Mouse (Mus musculus) ES-Bruce4 (cell line): ENCODE measurements around the gene Ece1. TPM values are rescaled to one million over a fixed set of nuclear protein-coding genes. Genes with fewer than 3 reads are reported as not detected.
A peak's percentile ranks its signal among the peaks of the same experiment; 100 is the strongest.

Experiments
- H3K27ac ChIP-seq: 2 replicates; pipeline ENCODE4 v1.5.1; 2012; ENCODE audit warnings: low read length, inconsistent platforms; ENCODE audit not compliant: insufficient read depth
- H3K27me3 ChIP-seq: 2 replicates; pipeline ENCODE4 v1.6.1; 2012; ENCODE audit warnings: mild to moderate bottlenecking, low read length, inconsistent platforms; ENCODE audit not compliant: control insufficient read depth, poor library complexity, insufficient read depth, severe bottlenecking
- H3K36me3 ChIP-seq: 2 replicates; pipeline ENCODE4 v1.6.1; 2012; ENCODE audit warnings: inconsistent platforms, mild to moderate bottlenecking, low read length, moderate library complexity; ENCODE audit not compliant: control insufficient read depth, poor library complexity, insufficient read depth, severe bottlenecking
- H3K4me1 ChIP-seq: one replicate; pipeline ENCODE4 v1.8.1; 2011; ENCODE audit warnings: low read length; ENCODE audit not compliant: control insufficient read depth, insufficient read depth
- H3K4me3 ChIP-seq: 2 replicates; pipeline ENCODE4 v1.5.1; 2011; ENCODE audit warnings: low read depth, mild to moderate bottlenecking, low read length
- H3K9ac ChIP-seq: 2 replicates; pipeline ENCODE4 v1.6.1; 2012; ENCODE audit warnings: low read depth, mild to moderate bottlenecking, inconsistent platforms; ENCODE audit not compliant: poor library complexity, severe bottlenecking
- H3K9me3 ChIP-seq: replicated peaks from 2 replicates; pipeline ENCODE4 v1.6.1; 2012; ENCODE audit warnings: mild to moderate bottlenecking, low read length, inconsistent platforms; ENCODE audit not compliant: control insufficient read depth, poor library complexity, insufficient read depth, severe bottlenecking
- CTCF ChIP-seq: IDR thresholded peaks from one replicate; pipeline ENCODE4 v1.8.1; 2011; ENCODE audit warnings: low read depth, low read length
- EP300 ChIP-seq: IDR thresholded peaks from 2 replicates; pipeline ENCODE4 v1.6.1; 2011; ENCODE audit warnings: low read depth, low read length; ENCODE audit not compliant: insufficient read depth
- POLR2A ChIP-seq: IDR thresholded peaks from one replicate; pipeline ENCODE4 v1.8.1; 2011; ENCODE audit warnings: low read length; ENCODE audit not compliant: insufficient read depth
- polyA plus RNA-seq: library from polyadenylated mRNA; stranded (reverse); fragments of >200 nt; gene quantifications from 2 replicates; pipeline ENCODE4 v1.2.4, GENCODE M21; 2011; ENCODE audit warnings: low read depth; ENCODE audit not compliant: missing spikeins, insufficient read depth, insufficient read length

Gene Ece1
- polyA plus RNA-seq, 1 experiment, result 28.3 TPM

- Histone ChIP-seq H3K9ac (no peak overlapping the region), H3K4me3 (no peak overlapping the region), H3K9me3 (no peaks in the 10 kb centered on the region), H3K4me1 (peaks cover 2% of the 10 kb centered on the region), H3K27ac (no peak overlapping the region), H3K36me3 (no peaks in the 10 kb centered on the region), H3K27me3 (no peaks in the 10 kb centered on the region)
- TF ChIP-seq POLR2A, result no peak
- no peak for TF ChIP-seq EP300
- no peak for TF ChIP-seq CTCF
Measured at GRCm38 (mm10) chr4:137867225-137867624, 5.2 kb downstream of the Ece1 start.

DNA sequence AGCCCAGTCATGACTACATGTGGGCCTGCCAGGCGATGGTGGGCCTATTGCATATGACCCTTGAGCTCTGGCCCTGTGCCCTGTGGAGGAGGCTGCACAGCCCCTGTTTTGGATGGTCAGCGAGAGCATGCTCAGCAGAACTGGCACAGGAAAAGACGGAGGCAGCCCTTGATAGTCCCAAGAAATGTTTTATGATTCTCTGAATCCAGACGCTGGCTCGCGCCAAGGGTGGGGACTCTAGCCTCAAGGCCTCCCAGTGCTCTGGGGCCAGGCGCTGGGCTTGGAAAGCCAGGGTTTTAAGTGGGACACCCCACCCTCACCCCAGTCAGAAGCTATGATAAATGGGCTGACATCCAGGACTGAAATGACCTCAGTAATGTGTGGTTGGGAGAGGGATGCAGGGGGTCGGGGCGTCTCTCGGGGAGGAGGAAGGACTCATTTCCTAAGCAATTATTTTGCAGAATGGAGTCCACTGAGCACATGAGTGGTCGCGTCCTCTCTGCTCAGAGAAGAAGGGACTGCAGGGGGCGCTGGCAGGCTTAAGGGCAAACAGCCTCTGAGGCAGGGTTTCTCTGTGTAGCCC, 5.7 kb downstream of the Ece1 start:
- TF ChIP-seq EP300 (no peak), CTCF (peak; percentile 38)
- Histone ChIP-seq H3K27me3 (no peaks in the 10 kb centered on the region), H3K4me1 (peaks cover 2% of the 10 kb centered on the region), H3K9ac (no peak overlapping the region), H3K9me3 (no peaks in the 10 kb centered on the region), H3K36me3 (no peaks in the 10 kb centered on the region), H3K4me3 (no peak overlapping the region), H3K27ac (no peak overlapping the region)

GRCm38 (mm10) chr4:137869667-137870274, 7.7 kb downstream of the Ece1 start:
- H3K4me1 ChIP-seq, result peaks cover 2% of the 10 kb centered on the region
- H3K27me3 ChIP-seq, result no peaks in the 10 kb centered on the region
- H3K27ac ChIP-seq, result no peak overlapping the region
- H3K9me3 ChIP-seq, result no peaks in the 10 kb centered on the region
- H3K4me3 ChIP-seq, result no peak overlapping the region
- TF ChIP-seq CTCF, result no peak
- no peak for TF ChIP-seq POLR2A
- no peak for TF ChIP-seq EP300
- H3K9ac ChIP-seq, result no peak overlapping the region
- H3K36me3 ChIP-seq, result no peaks in the 10 kb centered on the region

GRCm38 (mm10) chr4:137870979-137871378, 8.9 kb downstream of the Ece1 start:
- Histone ChIP-seq H3K36me3 (no peaks in the 10 kb centered on the region), H3K9me3 (no peaks in the 10 kb centered on the region), H3K27ac (no peak overlapping the region), H3K27me3 (no peaks in the 10 kb centered on the region), H3K4me1 (peaks cover 2% of the 10 kb centered on the region), H3K9ac (no peak overlapping the region), H3K4me3 (no peak overlapping the region)
- TF ChIP-seq CTCF (peak; percentile 79), POLR2A (no peak)

GRCm38 (mm10) chr4:137871431-137871830, 9.4 kb downstream of the Ece1 start:
- no peaks in the 10 kb centered on the region for H3K36me3 ChIP-seq
- H3K27ac ChIP-seq, result no peak overlapping the region
- no peak overlapping the region for H3K9ac ChIP-seq
- no peaks in the 10 kb centered on the region for H3K27me3 ChIP-seq
- TF ChIP-seq EP300, result no peak
- no peak for TF ChIP-seq CTCF
- TF ChIP-seq POLR2A, result no peak
- H3K4me3 ChIP-seq, result no peak overlapping the region
- H3K4me1 ChIP-seq, result peaks cover 2% of the 10 kb centered on the region
- no peaks in the 10 kb centered on the region for H3K9me3 ChIP-seq

- Histone ChIP-seq H3K9me3 (no peaks in the 10 kb centered on the region), H3K36me3 (no peaks in the 10 kb centered on the region), H3K27ac (no peak overlapping the region), H3K9ac (no peak overlapping the region), H3K4me3 (no peak overlapping the region), H3K4me1 (peaks cover 9% of the 10 kb centered on the region), H3K27me3 (no peaks in the 10 kb centered on the region)
- TF ChIP-seq EP300 (no peak), CTCF (no peak), POLR2A (no peak)
Measured at GRCm38 (mm10) chr4:137874337-137874736, 12.3 kb downstream of the Ece1 start.
